Mouse (Mus musculus) brain, adult 10 weeks (tissue): ENCODE data around the gene Gm11757. TPM values are rescaled to one million over a fixed set of nuclear protein-coding genes. Genes with fewer than 3 reads are reported as not detected.

ENCODE experiments used
- polyA plus RNA-seq: library from polyadenylated mRNA; stranded (reverse); fragments of 350-450 nt; fragmentation: Illumina TruSeq; extraction: RNeasy Lipid Tissue Mini Kit (QIAGEN cat#74804); gene quantifications from one replicate; pipeline ENCODE4 v1.2.3, GENCODE M21; 2015; ENCODE audit warnings: low read depth, low replicate concordance

Gm11757 gene
- not detected for polyA plus RNA-seq

GRCm38 (mm10) chr4:73891012-73891411, at the start of gene Gm11757:
Gene Gm11757, minus strand, starts transcription at chr4:73891112.

GRCm38 (mm10) chr4:73920660-73921059, 29.7 kb upstream of the Gm11757 start, which contains the start of gene Gm11756:
Gene Gm11756, minus strand, starts transcription at chr4:73920760.

GRCm38 (mm10) chr4:73905853-73906252, 14.9 kb upstream of the Gm11757 start, which contains the start of gene Gm13871:
Gene Gm13871, minus strand, starts transcription at chr4:73905953.

GRCm38 (mm10) chr4:73876166-73876565, 14.7 kb downstream of the Gm11757 start, which contains the start of gene Gm11758:
Gene Gm11758, minus strand, starts transcription at chr4:73876266.

Other genes with a start within 250 kb of the Gm11757 start
- gene Gm11239, start 222.8 kb downstream of the Gm11757 start, polyA plus RNA-seq, result not detected
- gene Gm428, start 207.6 kb downstream of the Gm11757 start, polyA plus RNA-seq, result not detected
- gene Rasef, start 100.1 kb downstream of the Gm11757 start, polyA plus RNA-seq, result 0.10 TPM
- not detected for gene Gm11758, start 14.8 kb downstream of the Gm11757 start, polyA plus RNA-seq
- not detected for gene Gm13871, start 14.8 kb upstream of the Gm11757 start, polyA plus RNA-seq
- gene Gm11756, start 29.6 kb upstream of the Gm11757 start, polyA plus RNA-seq, result not detected
- gene 2310002L09Rik, start 59.7 kb upstream of the Gm11757 start, polyA plus RNA-seq, result not detected
- gene Frmd3, start 122.3 kb upstream of the Gm11757 start, polyA plus RNA-seq, result 3.9 TPM